Mouse (Mus musculus): ENCODE measurements around the gene Rabgap1l. TPM values are rescaled to one million over a fixed set of nuclear protein-coding genes. Genes with fewer than 3 reads are reported as not detected.

Rabgap1l gene
- polyA plus RNA-seq, 1 experiment from 2014 or later = 23.2 TPM

- ATAC-seq = no peak
- Histone ChIP-seq H3K4me3 (ENCODE audit: low read depth, low read length) (no peak overlapping the region), H3K27me3 (replicated peaks; ENCODE audit: control insufficient read depth, insufficient read depth, low read length) (no peaks in the 10 kb centered on the region), H3K36me3 (ENCODE audit: control insufficient read depth, insufficient read depth) (0 out of 2 replicates have a peak, but pooled peaks cover 4% of the 10 kb centered on the region), H3K4me1 (replicated peaks; ENCODE audit: control insufficient read depth, insufficient read depth, low read length) (0 out of 2 replicates have a peak, but pooled peaks cover 3% of the 10 kb centered on the region), H3K9ac (ENCODE audit: low read depth, low read length) (no peak overlapping the region), H3K9me3 (ENCODE audit: control insufficient read depth) (no peaks in the 10 kb centered on the region), H3K27ac (ENCODE audit: low read depth, low read length) (no peak overlapping the region), H3K4me2 (replicated peaks; ENCODE audit: low read depth) (no peak overlapping the region)
- 91% methylated on average over 2 of the region's 2 CpGs for WGBS
- no peak for TF ChIP-seq CTCF (IDR thresholded peaks at IDR 0.05; ENCODE audit: low read depth)
Observed at GRCm38 (mm10) chr1:160237981-160238380, 555.0 kb downstream of the Rabgap1l start.

GRCm38 (mm10) chr1:160233921-160234320 is 559.1 kb downstream of the Rabgap1l start:
- ATAC-seq = no peak
- H3K9ac ChIP-seq (ENCODE audit: low read depth, low read length) = no peak overlapping the region
- no peak overlapping the region for H3K4me3 ChIP-seq (ENCODE audit: low read depth, low read length)
- H3K4me1 ChIP-seq (replicated peaks; ENCODE audit: control insufficient read depth, insufficient read depth, low read length) = 0 out of 2 replicates have a peak, but pooled peaks cover 3% of the 10 kb centered on the region
- H3K4me2 ChIP-seq (replicated peaks; ENCODE audit: low read depth) = no peak overlapping the region
- H3K27me3 ChIP-seq (replicated peaks; ENCODE audit: control insufficient read depth, insufficient read depth, low read length) = no peaks in the 10 kb centered on the region
- 0 out of 2 replicates have a peak, but pooled peaks cover 4% of the 10 kb centered on the region for H3K36me3 ChIP-seq (ENCODE audit: control insufficient read depth, insufficient read depth)
- TF ChIP-seq CTCF (IDR thresholded peaks at IDR 0.05; ENCODE audit: low read depth) = no peak
- H3K27ac ChIP-seq (ENCODE audit: low read depth, low read length) = no peak overlapping the region
- H3K9me3 ChIP-seq (ENCODE audit: control insufficient read depth) = no peaks in the 10 kb centered on the region

- H3K4me3 ChIP-seq (ENCODE audit: low read depth, low read length) = no peak overlapping the region
- no peak overlapping the region for H3K9ac ChIP-seq (ENCODE audit: low read depth, low read length)
- H3K27ac ChIP-seq (ENCODE audit: low read depth, low read length) = no peak overlapping the region
- no peaks in the 10 kb centered on the region for H3K9me3 ChIP-seq (ENCODE audit: control insufficient read depth)
- no peak for TF ChIP-seq CTCF (IDR thresholded peaks at IDR 0.05; ENCODE audit: low read depth)
- ATAC-seq = no peak
- 97% methylated on average over 3 of the region's 3 CpGs for WGBS
- H3K36me3 ChIP-seq (ENCODE audit: control insufficient read depth, insufficient read depth) = no peaks in the 10 kb centered on the region
- H3K27me3 ChIP-seq (replicated peaks; ENCODE audit: control insufficient read depth, insufficient read depth, low read length) = no peaks in the 10 kb centered on the region
- 0 out of 2 replicates have a peak, but pooled peaks cover 3% of the 10 kb centered on the region for H3K4me1 ChIP-seq (replicated peaks; ENCODE audit: control insufficient read depth, insufficient read depth, low read length)
- H3K4me2 ChIP-seq (replicated peaks; ENCODE audit: low read depth) = no peak overlapping the region
Observed at GRCm38 (mm10) chr1:160232113-160232512, 560.9 kb downstream of the Rabgap1l start.

GRCm38 (mm10) chr1:160231013-160231412 is 562.0 kb downstream of the Rabgap1l start:
- WGBS = 33% methylated on average over 4 of the region's 4 CpGs
- Histone ChIP-seq H3K4me2 (replicated peaks; ENCODE audit: low read depth) (no peak overlapping the region), H3K4me1 (replicated peaks; ENCODE audit: control insufficient read depth, insufficient read depth, low read length) (0 out of 2 replicates have a peak, but pooled peaks cover 3% of the 10 kb centered on the region), H3K27me3 (replicated peaks; ENCODE audit: control insufficient read depth, insufficient read depth, low read length) (no peaks in the 10 kb centered on the region), H3K36me3 (ENCODE audit: control insufficient read depth, insufficient read depth) (no peaks in the 10 kb centered on the region; the same call in 1 of the 2 replicates), H3K9me3 (ENCODE audit: control insufficient read depth) (no peaks in the 10 kb centered on the region), H3K27ac (ENCODE audit: low read depth, low read length) (no peak overlapping the region), H3K4me3 (ENCODE audit: low read depth, low read length) (no peak overlapping the region), H3K9ac (ENCODE audit: low read depth, low read length) (no peak overlapping the region)
- no peak for ATAC-seq
- TF ChIP-seq CTCF (IDR thresholded peaks at IDR 0.05; ENCODE audit: low read depth) = peak; percentile 66

- H3K9me3 ChIP-seq (ENCODE audit: control insufficient read depth) = no peaks in the 10 kb centered on the region
- H3K4me2 ChIP-seq (replicated peaks; ENCODE audit: low read depth) = no peak overlapping the region
- H3K4me3 ChIP-seq (ENCODE audit: low read depth, low read length) = no peak overlapping the region
- ATAC-seq = no peak
- TF ChIP-seq CTCF (IDR thresholded peaks at IDR 0.05; ENCODE audit: low read depth) = no peak
- no peaks in the 10 kb centered on the region for H3K4me1 ChIP-seq (replicated peaks; ENCODE audit: control insufficient read depth, insufficient read depth, low read length)
- H3K9ac ChIP-seq (ENCODE audit: low read depth, low read length) = no peak overlapping the region
- no peaks in the 10 kb centered on the region for H3K27me3 ChIP-seq (replicated peaks; ENCODE audit: control insufficient read depth, insufficient read depth, low read length)
- no peak overlapping the region for H3K27ac ChIP-seq (ENCODE audit: low read depth, low read length)
- no peaks in the 10 kb centered on the region; the same call in 1 of the 2 replicates for H3K36me3 ChIP-seq (ENCODE audit: control insufficient read depth, insufficient read depth)
Observed at GRCm38 (mm10) chr1:160227850-160228249, 565.2 kb downstream of the Rabgap1l start.

GRCm38 (mm10) chr1:160227196-160227595 is 565.8 kb downstream of the Rabgap1l start:
- no peak for TF ChIP-seq CTCF (IDR thresholded peaks at IDR 0.05; ENCODE audit: low read depth)
- Histone ChIP-seq H3K27ac (ENCODE audit: low read depth, low read length) (no peak overlapping the region), H3K27me3 (replicated peaks; ENCODE audit: control insufficient read depth, insufficient read depth, low read length) (no peaks in the 10 kb centered on the region), H3K4me3 (ENCODE audit: low read depth, low read length) (no peak overlapping the region), H3K36me3 (ENCODE audit: control insufficient read depth, insufficient read depth) (no peaks in the 10 kb centered on the region; the same call in 1 of the 2 replicates), H3K4me1 (replicated peaks; ENCODE audit: control insufficient read depth, insufficient read depth, low read length) (no peaks in the 10 kb centered on the region), H3K9me3 (ENCODE audit: control insufficient read depth) (no peaks in the 10 kb centered on the region), H3K4me2 (replicated peaks; ENCODE audit: low read depth) (no peak overlapping the region), H3K9ac (ENCODE audit: low read depth, low read length) (no peak overlapping the region)
- ATAC-seq = no peak
- 91% methylated on average over 4 of the region's 4 CpGs for WGBS

- Histone ChIP-seq H3K36me3 (ENCODE audit: control insufficient read depth, insufficient read depth) (no peaks in the 10 kb centered on the region; the same call in 1 of the 2 replicates), H3K4me3 (ENCODE audit: low read depth, low read length) (no peak overlapping the region), H3K4me1 (replicated peaks; ENCODE audit: control insufficient read depth, insufficient read depth, low read length) (no peaks in the 10 kb centered on the region), H3K9me3 (ENCODE audit: control insufficient read depth) (no peaks in the 10 kb centered on the region), H3K9ac (ENCODE audit: low read depth, low read length) (no peak overlapping the region), H3K27me3 (replicated peaks; ENCODE audit: control insufficient read depth, insufficient read depth, low read length) (no peaks in the 10 kb centered on the region), H3K27ac (ENCODE audit: low read depth, low read length) (no peak overlapping the region), H3K4me2 (replicated peaks; ENCODE audit: low read depth) (no peak overlapping the region)
- no peak for ATAC-seq
- no peak for TF ChIP-seq CTCF (IDR thresholded peaks at IDR 0.05; ENCODE audit: low read depth)
- WGBS = 78% methylated on average over 2 of the region's 2 CpGs
Observed at GRCm38 (mm10) chr1:160224093-160224492, 568.9 kb downstream of the Rabgap1l start.
